Mouse (Mus musculus) retina, postnatal 1 day (tissue): ENCODE measurements around the gene Repin1.

Experiments
- DNase-seq: peaks from one replicate; pipeline ENCODE4 v3.0.0-alpha.2; 2012

Gene Repin1

GRCm38 (mm10) chr6:48593158-48594042 lies at the start of gene Repin1, which contains the start of gene Gm44965:
TSS of gene Repin1 (plus strand) at chr6:48593883.
TSS of gene Gm44965 (plus strand) at chr6:48593941.
- DNase-seq = peak; percentile 97

GRCm38 (mm10) chr6:48545251-48545650 lies 48.4 kb upstream of the Repin1 start:
- no peak for DNase-seq

GRCm38 (mm10) chr6:48546271-48546670 lies 47.4 kb upstream of the Repin1 start:
- peak; percentile 60 for DNase-seq

- no peak for DNase-seq
Observed at GRCm38 (mm10) chr6:48546858-48547257, 46.8 kb upstream of the Repin1 start.

- DNase-seq = no peak
Observed at GRCm38 (mm10) chr6:48548314-48548713, 45.4 kb upstream of the Repin1 start.

GRCm38 (mm10) chr6:48552918-48553317 lies 40.8 kb upstream of the Repin1 start:
- DNase-seq = peak; percentile 47

GRCm38 (mm10) chr6:48553819-48554218 lies 39.9 kb upstream of the Repin1 start:
- no peak for DNase-seq

- DNase-seq = peak; percentile 97
Observed at GRCm38 (mm10) chr6:48554280-48555103, 39.2 kb upstream of the Repin1 start, which contains the start of gene Lrrc61. TSS of gene Lrrc61 (plus strand) at chr6:48554796.

GRCm38 (mm10) chr6:48555104-48555890 lies 38.4 kb upstream of the Repin1 start:
- peak; percentile 92 for DNase-seq

GRCm38 (mm10) chr6:48555956-48556355 lies 37.7 kb upstream of the Repin1 start:
- DNase-seq = no peak

GRCm38 (mm10) chr6:48565693-48566310 lies 27.9 kb upstream of the Repin1 start:
- no peak for DNase-seq

- peak; percentile 70 for DNase-seq
Observed at GRCm38 (mm10) chr6:48566312-48566711, 27.4 kb upstream of the Repin1 start.

- DNase-seq = peak; percentile 36
Observed at GRCm38 (mm10) chr6:48568036-48568984, 25.4 kb upstream of the Repin1 start.

- no peak for DNase-seq
Observed at GRCm38 (mm10) chr6:48569065-48569807, 24.4 kb upstream of the Repin1 start.

- DNase-seq = no peak
Observed at GRCm38 (mm10) chr6:48572014-48572413, 21.7 kb upstream of the Repin1 start.

GRCm38 (mm10) chr6:48572572-48573061 lies 21.1 kb upstream of the Repin1 start, which contains the start of gene Rarres2:
TSS of gene Rarres2 (minus strand) at chr6:48572789.
- DNase-seq = no peak

GRCm38 (mm10) chr6:48573280-48573679 lies 20.4 kb upstream of the Repin1 start:
- DNase-seq = no peak

- DNase-seq = no peak
Observed at GRCm38 (mm10) chr6:48573981-48574380, 19.7 kb upstream of the Repin1 start.

- no peak for DNase-seq
Observed at GRCm38 (mm10) chr6:48578736-48579135, 14.9 kb upstream of the Repin1 start.

GRCm38 (mm10) chr6:48579215-48579648 lies 14.5 kb upstream of the Repin1 start:
- no peak for DNase-seq
